Mouse (Mus musculus): ENCODE measurements around the gene Eya4.

DNA sequence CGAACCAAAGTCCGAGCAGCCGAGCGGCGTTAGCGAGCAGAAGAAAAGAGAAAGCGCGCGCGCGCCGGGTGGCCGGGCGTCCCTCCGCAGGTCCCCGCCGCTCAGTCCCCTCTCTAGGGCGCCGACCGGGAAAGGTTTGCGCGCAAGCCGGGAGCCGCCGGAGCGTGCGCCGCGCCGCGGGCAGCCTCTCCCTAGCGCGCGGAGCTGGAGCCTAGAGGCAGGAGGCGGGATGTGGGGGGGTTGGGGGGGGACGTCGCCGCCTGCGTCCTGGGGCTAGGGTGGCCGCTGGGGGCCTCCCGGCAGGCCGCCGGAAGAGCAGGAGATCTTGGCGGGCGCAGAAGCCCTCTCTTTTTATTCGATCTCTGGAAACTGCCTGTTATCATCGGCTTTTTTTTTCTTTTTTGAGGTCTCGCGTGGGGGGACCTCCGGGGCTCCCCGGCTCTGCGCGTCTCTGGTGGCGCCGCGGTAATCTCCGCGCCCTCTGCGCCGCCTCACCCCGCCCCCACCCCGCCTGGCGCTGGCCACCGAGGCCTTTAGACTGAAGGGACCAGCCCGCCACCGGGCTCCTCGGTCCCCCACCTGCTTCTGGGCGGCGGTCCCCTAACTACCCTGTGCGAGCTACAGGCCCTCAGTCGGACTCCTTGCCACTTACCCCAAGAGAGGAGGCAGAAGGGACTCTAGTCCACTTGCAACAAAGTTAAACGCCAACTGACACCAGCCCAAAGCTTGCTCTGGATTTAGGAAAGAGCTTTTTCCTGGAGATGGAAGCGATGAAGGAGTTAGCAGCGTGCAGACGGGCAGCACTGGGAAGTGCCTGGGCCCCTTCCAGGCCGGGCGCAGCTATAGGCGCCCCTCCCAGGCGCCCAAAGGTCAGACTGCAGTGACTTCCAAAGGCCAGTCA is at the start of gene Eya4:
- TF ChIP-seq CTCF (IDR thresholded peaks at IDR 0.05; ENCODE audit: low read depth, low read length): no peak
- TF ChIP-seq POLR2A (IDR thresholded peaks at IDR 0.05; ENCODE audit: extremely low read depth, insufficient read depth, low read length): no peak

Data from liver, adult 2 months (tissue).